13 mouse cellular contexts compared by ENCODE assay signal in genomic region chr15:25365503-25365902, GRCm38 (mm10). TPM values are rescaled to one million over a fixed set of nuclear protein-coding genes. Genes with fewer than 3 reads are reported as not detected.
DNase-seq lines count a peak whose midpoint lies in the region; ATAC-seq and TF ChIP-seq lines count a peak whose summit lies in the region.
"Had no signal": no experiment of that assay in that cellular context is flagged by ENCODE, and none has a peak within 500 bp of the region (broad histone marks: within the 10 kb centered on the region; RNA-seq: fewer than 3 reads in every experiment).

No protein-coding gene starts in this region.

- H3K36me3 ChIP-seq in ES-E14 (ENCODE audit: control insufficient read depth, insufficient read depth, low read length, poor library complexity, severe bottlenecking), result no peaks in the 10 kb centered on the region; the same call in 1 of the 2 replicates
- H3K36me3 ChIP-seq in hindbrain, embryonic 11.5 days (ENCODE audit: control insufficient read depth, insufficient read depth, low read length), result no peaks in the 10 kb centered on the region
- no peaks in the 10 kb centered on the region for H3K36me3 ChIP-seq in midbrain, embryonic 15.5 days (replicated peaks)
- no peaks in the 10 kb centered on the region for H3K36me3 ChIP-seq in thymus, adult 2 months (ENCODE audit: control insufficient read depth, insufficient read depth, low read length)
- H3K36me3 ChIP-seq in heart, embryonic 12.5 days, result no peaks in the 10 kb centered on the region
- H3K36me3 ChIP-seq: G1E had no signal

- WGBS in hindbrain, embryonic 11.5 days, result 12% methylated on average over 5 of the region's 5 CpGs
- 14% methylated on average over 5 of the region's 5 CpGs for WGBS in midbrain, embryonic 15.5 days
- WGBS in thymus, adult 2 months, result 71% methylated on average over 5 of the region's 5 CpGs
- 43% methylated on average over 5 of the region's 5 CpGs for WGBS in heart, embryonic 12.5 days

- H3K4me1 ChIP-seq in ES-E14 (ENCODE audit: control insufficient read depth in 2 of 2, insufficient read depth in 2 of 2, low read length in 2 of 2, poor library complexity in 1 of 2), result peaks cover 4 to 12% of the 10 kb centered on the region in 2 experiments; a peak in 3 of 4 replicates
- H3K4me1 ChIP-seq in cortical plate, adult 2 months (ENCODE audit: control insufficient read depth, insufficient read depth, low read length), result peaks cover 1% of the 10 kb centered on the region; the same call in 1 of the 2 replicates
- peaks cover 19% of the 10 kb centered on the region for H3K4me1 ChIP-seq in hindbrain, embryonic 11.5 days (replicated peaks; ENCODE audit: control insufficient read depth, insufficient read depth, low read length)
- H3K4me1 ChIP-seq in midbrain, embryonic 15.5 days, result peaks cover 79% of the 10 kb centered on the region
- peaks cover 4% of the 10 kb centered on the region for H3K4me1 ChIP-seq in thymus, adult 2 months (replicated peaks; ENCODE audit: control insufficient read depth, insufficient read depth, low read length)
- 0 out of 2 replicates have a peak, but pooled peaks cover 4% of the 10 kb centered on the region for H3K4me1 ChIP-seq in heart, embryonic 12.5 days (replicated peaks)

- H3K9me3 ChIP-seq in ES-E14 (ENCODE audit: control insufficient read depth, insufficient read depth, low read depth, low read length), result no peaks in the 10 kb centered on the region
- H3K9me3 ChIP-seq in hindbrain, embryonic 11.5 days (ENCODE audit: control insufficient read depth, low read length), result no peaks in the 10 kb centered on the region
- no peaks in the 10 kb centered on the region for H3K9me3 ChIP-seq in midbrain, embryonic 15.5 days
- no peaks in the 10 kb centered on the region for H3K9me3 ChIP-seq in heart, embryonic 12.5 days (replicated peaks)
- H3K9me3 ChIP-seq: limb, embryonic 15.5 days had no signal

- H3K4me2 ChIP-seq in hindbrain, embryonic 11.5 days (replicated peaks; ENCODE audit: low read depth, low read length), result 0 out of 2 replicates have a peak overlapping the region, but pooled peaks have one; percentile 3
- peak overlapping the region; percentile 39; the same call in 1 of the 2 replicates for H3K4me2 ChIP-seq in midbrain, embryonic 15.5 days
- H3K4me2 ChIP-seq in heart, embryonic 12.5 days, result no peak overlapping the region

- in situ Hi-C loops in ES-E14 (cut with MboI; ENCODE audit: low sequenced_read_pairs in 2 of 2, unreplicated experiment in 2 of 2), result no loop called here

- TF ChIP-seq CTCF in cortical plate, adult 2 months (IDR thresholded peaks at IDR 0.05; ENCODE audit: extremely low read depth, insufficient read depth, low read length), result no peak
- TF ChIP-seq CTCF in thymus, adult 2 months (IDR thresholded peaks at IDR 0.05; ENCODE audit: borderline replicate concordance, control insufficient read depth, extremely low read depth, insufficient read depth, low read length, poor library complexity), result no peak

- no peaks in the 10 kb centered on the region for H3K27me3 ChIP-seq in hindbrain, embryonic 11.5 days (ENCODE audit: control insufficient read depth, insufficient read depth, low read length)
- no peaks in the 10 kb centered on the region for H3K27me3 ChIP-seq in midbrain, embryonic 15.5 days (replicated peaks)
- H3K27me3 ChIP-seq in thymus, adult 2 months (ENCODE audit: control insufficient read depth, insufficient read depth, low read length), result no peaks in the 10 kb centered on the region; the same call in none of the 2 replicates
- H3K27me3 ChIP-seq in heart, embryonic 12.5 days (replicated peaks), result no peaks in the 10 kb centered on the region
- H3K27me3 ChIP-seq: limb, embryonic 15.5 days had no signal

- no peak for DNase-seq in ES-E14 (ENCODE audit: low read depth, low spot score)
- peak; percentile 36 for DNase-seq in hindbrain, embryonic 11.5 days (ENCODE audit: low spot score)
- no peak for DNase-seq in layer of hippocampus, postnatal 10 days (ENCODE audit: low spot score in 2 of 2)
- DNase-seq in thymus, adult 2 months, result no peak
- DNase-seq in heart, adult 18-20 months, result no peak
- DNase-seq: adrenal gland, adult 2 months; cerebellum, adult 11 months; kidney, adult 9 months had no signal

- H3K9ac ChIP-seq in ES-E14 (ENCODE audit: insufficient read depth, low read depth, low read length, poor library complexity, severe bottlenecking), result peak overlapping the region; percentile 62; the same call in 1 of the 2 replicates
- H3K9ac ChIP-seq in hindbrain, embryonic 11.5 days (ENCODE audit: low read depth, low read length), result peak overlapping the region; percentile 62; the same call in 1 of the 2 replicates
- no peak overlapping the region for H3K9ac ChIP-seq in midbrain, embryonic 15.5 days
- H3K9ac ChIP-seq in heart, embryonic 12.5 days, result no peak overlapping the region
- H3K9ac ChIP-seq: limb, embryonic 15.5 days had no signal

- H3K4me3 ChIP-seq in ES-E14 (ENCODE audit: insufficient read depth in 1 of 2, low read depth in 1 of 2, low read length in 2 of 2, poor library complexity in 1 of 2, severe bottlenecking in 1 of 2), result peak overlapping the region; percentile 14 to 74; a peak in 1 of 4 replicates
- H3K4me3 ChIP-seq in cortical plate, adult 2 months (ENCODE audit: insufficient read depth, low read length), result no peak overlapping the region
- no peak overlapping the region for H3K4me3 ChIP-seq in hindbrain, embryonic 11.5 days (ENCODE audit: low read depth, low read length)
- H3K4me3 ChIP-seq in midbrain, embryonic 15.5 days, result no peak overlapping the region
- H3K4me3 ChIP-seq in thymus, adult 2 months (ENCODE audit: control insufficient read depth, insufficient read depth, low read length), result no peak overlapping the region
- H3K4me3 ChIP-seq in heart, embryonic 12.5 days, result no peak overlapping the region

- ATAC-seq in hindbrain, embryonic 11.5 days (ENCODE audit: low FRiP score), result no peak
- ATAC-seq in midbrain, embryonic 15.5 days (replicated peaks), result no peak
- ATAC-seq in heart, embryonic 12.5 days (ENCODE audit: insufficient number of reproducible peaks, low FRiP score), result no peak

- no peak for TF ChIP-seq POLR2A in cortical plate, adult 2 months (IDR thresholded peaks at IDR 0.05; ENCODE audit: extremely low read depth, insufficient read depth, low read length)
- TF ChIP-seq POLR2A in thymus, adult 2 months (IDR thresholded peaks at IDR 0.05; ENCODE audit: control insufficient read depth, extremely low read depth, insufficient read depth, low read length, poor library complexity), result no peak

- peak overlapping the region; percentile 72; the same call in 1 of the 2 replicates for H3K27ac ChIP-seq in ES-E14 (ENCODE audit: insufficient read depth, low read depth, low read length, poor library complexity, severe bottlenecking)
- H3K27ac ChIP-seq in cortical plate, adult 2 months (ENCODE audit: insufficient read depth, low read length), result 0 out of 2 replicates have a peak overlapping the region, but pooled peaks have one; percentile 10
- H3K27ac ChIP-seq in hindbrain, embryonic 11.5 days (ENCODE audit: low read depth, low read length), result no peak overlapping the region
- H3K27ac ChIP-seq in midbrain, embryonic 15.5 days, result peak overlapping the region; percentile 70
- H3K27ac ChIP-seq in thymus, adult 2 months (ENCODE audit: control insufficient read depth, insufficient read depth, low read length), result no peak overlapping the region
- no peak overlapping the region for H3K27ac ChIP-seq in heart, embryonic 12.5 days (ENCODE audit: poor library complexity, severe bottlenecking)
- H3K27ac ChIP-seq: limb, embryonic 15.5 days had no signal

TF ChIP-seq in ES-E14, 5 proteins besides CTCF, POLR2A, EP300 and RAD21:
- TF ChIP-seq ZC3H11A (IDR thresholded peaks at IDR 0.05; ENCODE audit: borderline replicate concordance, low read depth, low read length), result no peak
- TF ChIP-seq ZNF384 (IDR thresholded peaks at IDR 0.05; ENCODE audit: low read depth, low read length), result no peak
- no peak for TF ChIP-seq CHD2 (IDR thresholded peaks at IDR 0.05; ENCODE audit: low read depth, low read length)
- TF ChIP-seq MAFK (IDR thresholded peaks at IDR 0.05; ENCODE audit: insufficient read depth, low read depth, low read length), result no peak
- TF ChIP-seq HCFC1 (IDR thresholded peaks at IDR 0.05; ENCODE audit: borderline replicate concordance, insufficient read depth, low read length), result no peak
TF ChIP-seq in ES-E14: peak in this region for 0.

RNA-seq across cellular contexts. Expression of gene Basp1, which starts 48.1 kb away (rescaled TPM):
- total RNA-seq in ES-E14 (2012; rRNA removed), result 66.8 and 120 TPM in 2 replicates
- 424 and 485 TPM in 2 replicates for polyA plus RNA-seq in cortical plate, adult 2 months (2012; rRNA removed)
- 130 and 214 TPM in 2 replicates for polyA plus RNA-seq in hindbrain, embryonic 11.5 days (2014; fragmentation: Nextera tagmentation; extraction: Ambion mirVana)
- polyA plus RNA-seq in midbrain, embryonic 15.5 days (2015; fragmentation: Nextera tagmentation; extraction: Ambion mirVana), result 375 and 400 TPM in 2 replicates
- 1,000 to 10,000 TPM; 1,220 to 1,337 TPM for total RNA-seq in layer of hippocampus, postnatal 10 days (2021)
- polyA plus RNA-seq in thymus, adult 2 months (2012; rRNA removed), result 13.9 and 18.1 TPM in 2 replicates
- total RNA-seq in heart, adult 18-20 months (2021), result 1 to 10 TPM; 1.0 to 2.9 TPM
- polyA plus RNA-seq in heart, embryonic 12.5 days (2016; fragmentation: Nextera tagmentation; extraction: Ambion mirVana), result 18.4 and 18.6 TPM in 2 replicates
- total RNA-seq: G1E had no signal
- polyA plus RNA-seq: G1E had no signal

Comparison
In these comparisons a context has a peak if more than half of its experiments do, and no peak if none do; other contexts are left out.
1. H3K27ac ChIP-seq: peak in ES-E14 (single experiment), cortical plate, adult 2 months (single experiment) and midbrain, embryonic 15.5 days (single experiment); none in hindbrain, embryonic 11.5 days (single experiment), thymus, adult 2 months (single experiment) and heart, embryonic 12.5 days (single experiment).
2. H3K4me3 ChIP-seq: peak in ES-E14 (2 of 2); none in cortical plate, adult 2 months (single experiment), hindbrain, embryonic 11.5 days (single experiment), midbrain, embryonic 15.5 days (single experiment), thymus, adult 2 months (single experiment) and heart, embryonic 12.5 days (single experiment).
3. H3K9ac ChIP-seq: peak in ES-E14 (single experiment) and hindbrain, embryonic 11.5 days (single experiment); none in midbrain, embryonic 15.5 days (single experiment) and heart, embryonic 12.5 days (single experiment).